Mouse (Mus musculus) natural killer cell, adult 2 months (primary cell): ENCODE results near the gene Fat2.

Experiments
- DNase-seq, 2 experiments: peaks; one replicate each; pipeline ENCODE4 v3.0.0; 2022; ENCODE audit warnings: low spot score in 2 of 2

Gene Fat2

GRCm38 (mm10) chr11:55329868-55330772 lies 6.2 kb downstream of the Fat2 start:
- DNase-seq, result no peak

GRCm38 (mm10) chr11:55327558-55328409 lies 8.6 kb downstream of the Fat2 start:
- no peak for DNase-seq

- no peak for DNase-seq
Measured at GRCm38 (mm10) chr11:55327111-55327510, 9.3 kb downstream of the Fat2 start.

- DNase-seq, result no peak
Measured at GRCm38 (mm10) chr11:55326211-55326610, 10.2 kb downstream of the Fat2 start.

- DNase-seq, result no peak
Measured at GRCm38 (mm10) chr11:55323854-55324253, 12.5 kb downstream of the Fat2 start.

- no peak for DNase-seq
Measured at GRCm38 (mm10) chr11:55320990-55321389, 15.4 kb downstream of the Fat2 start.

- no peak for DNase-seq
Measured at GRCm38 (mm10) chr11:55315966-55316365, 20.4 kb downstream of the Fat2 start.

- no peak for DNase-seq
Measured at GRCm38 (mm10) chr11:55314704-55315047, 21.7 kb downstream of the Fat2 start.

- DNase-seq, result no peak
Measured at GRCm38 (mm10) chr11:55313768-55314703, 22.3 kb downstream of the Fat2 start.

- no peak for DNase-seq
Measured at GRCm38 (mm10) chr11:55302350-55302749, 34.0 kb downstream of the Fat2 start.

GRCm38 (mm10) chr11:55293179-55293578 lies 43.2 kb downstream of the Fat2 start:
- DNase-seq, result no peak

- DNase-seq, result no peak
Measured at GRCm38 (mm10) chr11:55291901-55292300, 44.5 kb downstream of the Fat2 start.

- no peak for DNase-seq
Measured at GRCm38 (mm10) chr11:55289851-55290391, 46.4 kb downstream of the Fat2 start.

GRCm38 (mm10) chr11:55274756-55275155 lies 61.6 kb downstream of the Fat2 start:
- no peak for DNase-seq

- DNase-seq, result no peak
Measured at GRCm38 (mm10) chr11:55268580-55268979, 67.8 kb downstream of the Fat2 start.

- no peak for DNase-seq
Measured at GRCm38 (mm10) chr11:55265647-55266046, 70.7 kb downstream of the Fat2 start.

- no peak for DNase-seq
Measured at GRCm38 (mm10) chr11:55264318-55264717, 72.0 kb downstream of the Fat2 start.

- no peak for DNase-seq
Measured at GRCm38 (mm10) chr11:55262000-55262399, 74.4 kb downstream of the Fat2 start.

GRCm38 (mm10) chr11:55261105-55261504 lies 75.3 kb downstream of the Fat2 start:
- no peak for DNase-seq

- no peak for DNase-seq
Measured at GRCm38 (mm10) chr11:55253391-55253790, 83.0 kb downstream of the Fat2 start.

- peak; percentile 16 to 23 for DNase-seq
Measured at GRCm38 (mm10) chr11:55250527-55250926, 85.8 kb downstream of the Fat2 start.
